Mouse (Mus musculus) kidney, adult 2 months (tissue): Measurements from ENCODE around the gene Atp2c1.

Experiments used
- CTCF ChIP-seq: fragments of 200-500 bp; conservative IDR thresholded peaks from 2 replicates; pipeline ENCODE4 v1.5.1; 2011; ENCODE audit warnings: low read depth, mild to moderate bottlenecking, control low read depth, low read length, moderate library complexity, mixed read lengths; ENCODE audit not compliant: insufficient read depth, insufficient read length
- POLR2A ChIP-seq: fragments of 200-500 bp; IDR thresholded peaks from one replicate; pipeline ENCODE4 v1.6.1; 2011; ENCODE audit warnings: low read depth, low read length, control low read depth

DNA sequence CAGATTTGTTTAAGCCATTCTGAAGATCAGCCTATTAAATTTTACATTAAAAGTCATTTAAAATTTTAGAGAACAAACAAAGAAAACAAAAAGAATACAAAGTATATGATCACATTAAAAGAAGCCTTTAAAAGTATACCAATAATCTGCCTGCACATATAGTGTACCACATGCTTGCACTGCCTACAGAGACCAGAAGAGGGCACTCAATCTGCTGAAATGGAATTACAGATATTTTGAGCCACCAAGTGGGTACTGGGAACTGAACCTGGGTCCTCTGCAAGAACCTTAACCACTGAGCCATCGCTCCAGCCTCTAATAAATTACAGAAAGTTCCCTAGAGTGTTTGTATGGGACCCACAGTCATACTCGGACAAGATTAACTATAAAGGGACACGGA, 59.3 kb downstream of the Atp2c1 start:
- TF ChIP-seq CTCF (0 out of 2 replicates have a peak, but pooled peaks have one; percentile 21), POLR2A (no peak)
